Mouse (Mus musculus): Measurements from ENCODE around the gene Gm20906. TPM values are rescaled to one million over a fixed set of nuclear protein-coding genes. Genes with fewer than 3 reads are reported as not detected.
"Not testable (repeated sequence)": the region's sequence is repeated elsewhere in the genome, so short reads cannot be mapped to it uniquely, and the experiment has no call there.

The Gm20906 gene
- not detected in 2 replicates for polyA plus RNA-seq (2016; fragmentation: Nextera tagmentation; extraction: Ambion mirVana)

DNA sequence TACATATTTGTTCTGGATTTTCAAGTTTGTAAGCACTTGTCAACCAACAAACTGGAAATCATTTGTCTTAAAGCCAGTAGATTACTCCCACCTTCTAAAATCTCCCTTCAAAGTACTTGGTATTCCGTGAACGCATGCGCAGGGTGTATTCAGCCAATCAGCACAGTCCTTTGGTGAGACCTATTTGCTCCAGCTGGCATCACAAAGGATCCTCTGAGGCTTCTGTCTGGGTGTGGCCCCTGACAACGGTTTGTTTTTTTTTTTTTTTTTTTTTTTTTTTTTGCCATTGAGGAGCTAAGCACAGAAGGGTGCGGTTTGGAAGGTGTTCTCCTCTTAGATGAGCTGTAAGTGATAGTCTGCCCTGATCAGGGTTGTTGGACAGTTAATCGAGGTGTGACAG, at the start of gene Gm20906:
Gene Gm20906 (plus strand): TSS at position 301 of the 400 bp plus-strand sequence.
- not testable (repeated sequence) for H3K27ac ChIP-seq (replicated peaks); H3K27me3 ChIP-seq (ENCODE audit: low read depth, poor library complexity, severe bottlenecking); H3K36me3 ChIP-seq; DNase-seq (ENCODE audit: low spot score); H3K4me1 ChIP-seq; H3K4me3 ChIP-seq; H3K9me3 ChIP-seq (replicated peaks)
- no CpG with 5 or more reads among the region's 6 CpGs for WGBS
